Mouse (Mus musculus) limb, embryonic 14.5 days (tissue): ENCODE results near the gene Zfp281. TPM values are rescaled to one million over a fixed set of nuclear protein-coding genes. Genes with fewer than 3 reads are reported as not detected.

Source experiments
- ATAC-seq: fragments of 200-750 bp; cut with Nextera tagmentation; 2 replicates; pipeline ENCODE4 v1.8.0; 2017; ENCODE audit warnings: low read depth, moderate number of reproducible peaks, moderate TSS enrichment; ENCODE audit not compliant: low FRiP score
- DNase-seq: peaks from one replicate; pipeline ENCODE4 v3.0.0-alpha.2; 2015; ENCODE audit warnings: low spot score
- H3K27ac ChIP-seq: fragments of 300-500 bp; sonication (generic); replicated peaks from 2 replicates; pipeline ENCODE4 v1.5.1; 2014; ENCODE audit warnings: low read depth, mild to moderate bottlenecking, low read length, moderate library complexity, mixed read lengths
- H3K27me3 ChIP-seq: fragments of 300-500 bp; sonication (generic); 2 replicates; pipeline ENCODE4 v1.6.1; 2014; ENCODE audit warnings: low read length, mixed read lengths; ENCODE audit not compliant: control insufficient read depth, insufficient read depth
- H3K36me3 ChIP-seq: fragments of 300-500 bp; sonication (generic); 2 replicates; pipeline ENCODE4 v1.6.1; 2014; ENCODE audit warnings: mild to moderate bottlenecking, low read length, moderate library complexity, mixed read lengths; ENCODE audit not compliant: control insufficient read depth, insufficient read depth
- H3K4me1 ChIP-seq: fragments of 300-500 bp; sonication (generic); 2 replicates; pipeline ENCODE4 v1.6.1; 2014; ENCODE audit warnings: antibody characterized with exemption, low read length, mixed read lengths; ENCODE audit not compliant: control insufficient read depth, insufficient read depth
- H3K4me2 ChIP-seq: fragments of 300-500 bp; sonication (generic); replicated peaks from 2 replicates; pipeline ENCODE4 v1.6.1; 2014; ENCODE audit warnings: low read depth, mild to moderate bottlenecking, low read length, moderate library complexity; ENCODE audit not compliant: severe bottlenecking
- H3K4me3 ChIP-seq: fragments of 300-500 bp; sonication (generic); replicated peaks from 2 replicates; pipeline ENCODE4 v1.5.1; 2014; ENCODE audit warnings: low read length
- H3K9ac ChIP-seq: fragments of 300-500 bp; sonication (generic); 2 replicates; pipeline ENCODE4 v1.6.1; 2014; ENCODE audit warnings: mild to moderate bottlenecking, low read depth, low read length, moderate library complexity; ENCODE audit not compliant: severe bottlenecking
- H3K9me3 ChIP-seq: fragments of 300-500 bp; sonication (generic); 2 replicates; pipeline ENCODE4 v1.6.1; 2016; ENCODE audit warnings: low read length; ENCODE audit not compliant: control insufficient read depth
- POLR2A ChIP-seq: fragments of 200-500 bp; IDR thresholded peaks from 2 replicates; pipeline ENCODE4 v1.8.0; 2012; ENCODE audit warnings: inconsistent platforms, mild to moderate bottlenecking, moderate library complexity, borderline replicate concordance; ENCODE audit not compliant: insufficient read depth, insufficient read length; ENCODE audit errors: extremely low read depth
- WGBS: fragments of 180-500 bp; shearing (Covaris S2); extraction: QIAGEN DNeasy Blood & Tissue Kit; methylation state at CpG from one replicate; pipeline ENCODE4 v1.1.7; 2014; 5-methylcytosine and 5-hydroxymethylcytosine counted together
- polyA plus RNA-seq, 2 experiments: library from polyadenylated mRNA; depleted of rRNA in 1 of 2; stranded (reverse) in 1 of 2; unstranded in 1 of 2; fragments of >200 nt; fragmentation: Nextera tagmentation in 1 of 2; extraction: Ambion mirVana in 1 of 2; gene quantifications; 2 replicates each; pipeline versions ENCODE4 v1.2.1 to v1.2.3; 2012 to 2014

Gene Zfp281
- polyA plus RNA-seq, 2 experiments: 11.0 to 21.7 TPM

- WGBS: 86% methylated on average over 4 of the region's 4 CpGs
- Histone ChIP-seq H3K27me3 (no peaks in the 10 kb centered on the region), H3K4me1 (no peaks in the 10 kb centered on the region), H3K36me3 (no peaks in the 10 kb centered on the region), H3K4me2 (no peak overlapping the region), H3K27ac (no peak overlapping the region), H3K4me3 (no peak overlapping the region), H3K9ac (no peak overlapping the region), H3K9me3 (no peaks in the 10 kb centered on the region)
- TF ChIP-seq POLR2A: no peak
- ATAC-seq (no peak), DNase-seq (no peak)
Observed at GRCm38 (mm10) chr1:136637696-136638095, 13.0 kb downstream of the Zfp281 start.

GRCm38 (mm10) chr1:136638211-136638610 is 13.5 kb downstream of the Zfp281 start:
- Histone ChIP-seq H3K36me3 (no peaks in the 10 kb centered on the region), H3K4me1 (no peaks in the 10 kb centered on the region), H3K4me3 (no peak overlapping the region), H3K4me2 (no peak overlapping the region), H3K27ac (no peak overlapping the region), H3K9me3 (no peaks in the 10 kb centered on the region), H3K9ac (no peak overlapping the region), H3K27me3 (no peaks in the 10 kb centered on the region)
- WGBS: 86% methylated on average over 7 of the region's 7 CpGs
- no peak for DNase-seq
- TF ChIP-seq POLR2A: no peak
- no peak for ATAC-seq

- Histone ChIP-seq H3K9me3 (no peaks in the 10 kb centered on the region), H3K4me1 (no peaks in the 10 kb centered on the region), H3K4me2 (no peak overlapping the region), H3K9ac (no peak overlapping the region), H3K36me3 (no peaks in the 10 kb centered on the region), H3K27ac (no peak overlapping the region), H3K27me3 (no peaks in the 10 kb centered on the region), H3K4me3 (no peak overlapping the region)
- 90% methylated on average over 5 of the region's 5 CpGs for WGBS
- TF ChIP-seq POLR2A: no peak
- ATAC-seq: no peak
- DNase-seq: no peak
Observed at GRCm38 (mm10) chr1:136638699-136639098, 14.0 kb downstream of the Zfp281 start.

- Histone ChIP-seq H3K27me3 (no peaks in the 10 kb centered on the region), H3K4me3 (no peak overlapping the region), H3K9me3 (no peaks in the 10 kb centered on the region), H3K36me3 (no peaks in the 10 kb centered on the region), H3K4me1 (no peaks in the 10 kb centered on the region), H3K27ac (no peak overlapping the region), H3K4me2 (no peak overlapping the region), H3K9ac (no peak overlapping the region)
- no peak for TF ChIP-seq POLR2A
- DNase-seq: no peak
- no peak for ATAC-seq
- 72% methylated on average over 2 of the region's 2 CpGs for WGBS
Observed at GRCm38 (mm10) chr1:136639221-136639620, 14.5 kb downstream of the Zfp281 start.

GRCm38 (mm10) chr1:136642701-136643100 is 18.0 kb downstream of the Zfp281 start:
- Histone ChIP-seq H3K9ac (no peak overlapping the region), H3K27ac (no peak overlapping the region), H3K4me3 (no peak overlapping the region), H3K4me1 (0 out of 2 replicates have a peak, but pooled peaks cover 6% of the 10 kb centered on the region), H3K4me2 (no peak overlapping the region), H3K27me3 (no peaks in the 10 kb centered on the region), H3K9me3 (no peaks in the 10 kb centered on the region), H3K36me3 (no peaks in the 10 kb centered on the region)
- WGBS: 74% methylated on average over 3 of the region's 3 CpGs
- ATAC-seq: no peak
- no peak for TF ChIP-seq POLR2A
- DNase-seq: no peak

GRCm38 (mm10) chr1:136644486-136644885 is 19.8 kb downstream of the Zfp281 start:
- Histone ChIP-seq H3K27me3 (no peaks in the 10 kb centered on the region), H3K4me3 (no peak overlapping the region), H3K9ac (no peak overlapping the region), H3K36me3 (no peaks in the 10 kb centered on the region), H3K9me3 (no peaks in the 10 kb centered on the region), H3K4me1 (0 out of 2 replicates have a peak, but pooled peaks cover 6% of the 10 kb centered on the region), H3K27ac (no peak overlapping the region), H3K4me2 (no peak overlapping the region)
- DNase-seq (no peak), ATAC-seq (no peak)
- WGBS: 33% methylated on average over 4 of the region's 4 CpGs
- no peak for TF ChIP-seq POLR2A
